Mouse (Mus musculus) midbrain, postnatal 0 days (tissue): ENCODE data around the gene Adora1. TPM values are rescaled to one million over a fixed set of nuclear protein-coding genes. Genes with fewer than 3 reads are reported as not detected.

Source experiments
- ATAC-seq: fragments of 200-750 bp; cut with Nextera tagmentation; 2 replicates; pipeline ENCODE4 v1.8.0; 2017; ENCODE audit warnings: moderate number of reproducible peaks, mild to moderate bottlenecking, moderate TSS enrichment, moderate library complexity; ENCODE audit not compliant: low FRiP score
- DNase-seq: peaks from one replicate; pipeline ENCODE4 v3.0.0-alpha.2; 2015; ENCODE audit warnings: low spot score
- H3K27ac ChIP-seq: fragments of 300-500 bp; sonication (generic); 2 replicates; pipeline ENCODE4 v1.5.1; 2014; ENCODE audit warnings: low read depth, mild to moderate bottlenecking, low read length, mixed read lengths
- H3K27me3 ChIP-seq: fragments of 300-500 bp; sonication (generic); 2 replicates; pipeline ENCODE4 v1.6.1; 2014; ENCODE audit warnings: low read length, control low read depth, mixed read lengths; ENCODE audit not compliant: insufficient read depth
- H3K36me3 ChIP-seq: fragments of 300-500 bp; sonication (generic); 2 replicates; pipeline ENCODE4 v1.6.1; 2014; ENCODE audit warnings: low read length, control low read depth, mixed read lengths; ENCODE audit not compliant: insufficient read depth
- H3K4me1 ChIP-seq: fragments of 300-500 bp; sonication (generic); 2 replicates; pipeline ENCODE4 v1.6.1; 2014; ENCODE audit warnings: mild to moderate bottlenecking, control low read depth, antibody characterized with exemption, low read length, mixed read lengths; ENCODE audit not compliant: insufficient read depth
- H3K4me2 ChIP-seq: fragments of 300-500 bp; sonication (generic); 2 replicates; pipeline ENCODE4 v1.6.1; 2014; ENCODE audit warnings: low read depth, mild to moderate bottlenecking, low read length, mixed read lengths; ENCODE audit not compliant: poor library complexity, severe bottlenecking
- H3K4me3 ChIP-seq: fragments of 300-500 bp; sonication (generic); 2 replicates; pipeline ENCODE4 v1.5.1; 2014; ENCODE audit warnings: low read depth, mild to moderate bottlenecking, low read length, moderate library complexity
- H3K9ac ChIP-seq: fragments of 300-500 bp; sonication (generic); replicated peaks from 2 replicates; pipeline ENCODE4 v1.6.1; 2014; ENCODE audit warnings: mild to moderate bottlenecking, low read length, moderate library complexity, mixed read lengths; ENCODE audit not compliant: poor library complexity, severe bottlenecking
- H3K9me3 ChIP-seq: fragments of 300-500 bp; sonication (generic); 2 replicates; pipeline ENCODE4 v1.6.1; 2016; ENCODE audit warnings: low read length, control low read depth
- CTCF ChIP-seq: IDR thresholded peaks from 2 replicates; pipeline ENCODE4 v1.5.1; 2016; ENCODE audit warnings: antibody characterized with exemption, mild to moderate bottlenecking
- WGBS: fragments of 180-500 bp; shearing (Covaris S2); extraction: QIAGEN DNeasy Blood & Tissue Kit; methylation state at CpG from one replicate; pipeline ENCODE4 v1.1.7; 2014; 5-methylcytosine and 5-hydroxymethylcytosine counted together
- polyA plus RNA-seq: library from polyadenylated mRNA; unstranded; fragments of >200 nt; fragmentation: Nextera tagmentation; extraction: Ambion mirVana; gene quantifications from 2 replicates; pipeline ENCODE4 v1.2.1, GENCODE M21; 2015
- total RNA-seq: library from RNA; depleted of rRNA; stranded (reverse); fragments of >200 nt; gene quantifications from 2 replicates; pipeline ENCODE4 v1.2.3, GENCODE M21; 2014

Adora1 gene
- total and polyA plus RNA-seq, 2 experiments from 2014 or later, result 32.5 to 54.2 TPM

- no peak for ATAC-seq
- Histone ChIP-seq H3K4me2 (no peak overlapping the region), H3K36me3 (no peaks in the 10 kb centered on the region), H3K9me3 (no peaks in the 10 kb centered on the region), H3K4me3 (no peak overlapping the region), H3K9ac (no peak overlapping the region), H3K27ac (no peak overlapping the region), H3K27me3 (no peaks in the 10 kb centered on the region), H3K4me1 (peaks cover 17% of the 10 kb centered on the region)
- 77% methylated on average over 3 of the region's 3 CpGs for WGBS
- no peak for TF ChIP-seq CTCF
- DNase-seq, result no peak
Measured at GRCm38 (mm10) chr1:134231681-134232080, 3.5 kb downstream of the Adora1 start.

GRCm38 (mm10) chr1:134231270-134231669 lies 4.0 kb downstream of the Adora1 start:
- no peak for TF ChIP-seq CTCF
- ATAC-seq, result no peak
- DNase-seq, result no peak
- Histone ChIP-seq H3K4me1 (peaks cover 17% of the 10 kb centered on the region), H3K36me3 (no peaks in the 10 kb centered on the region), H3K4me2 (0 out of 2 replicates have a peak overlapping the region, but pooled peaks have one; percentile 9), H3K27me3 (no peaks in the 10 kb centered on the region), H3K27ac (no peak overlapping the region), H3K9me3 (no peaks in the 10 kb centered on the region), H3K4me3 (no peak overlapping the region), H3K9ac (no peak overlapping the region)
- 80% methylated on average over 3 of the region's 3 CpGs for WGBS

- no peak overlapping the region for H3K4me2 ChIP-seq
- no peak for ATAC-seq
Measured at GRCm38 (mm10) chr1:134230638-134231228, 4.5 kb downstream of the Adora1 start.

GRCm38 (mm10) chr1:134229806-134230575 lies 5.2 kb downstream of the Adora1 start:
- Histone ChIP-seq H3K27me3 (no peaks in the 10 kb centered on the region), H3K4me2 (no peak overlapping the region), H3K36me3 (no peaks in the 10 kb centered on the region), H3K4me1 (peaks cover 13% of the 10 kb centered on the region), H3K9ac (no peak overlapping the region), H3K27ac (no peak overlapping the region), H3K9me3 (no peaks in the 10 kb centered on the region), H3K4me3 (no peak overlapping the region)
- DNase-seq, result no peak
- ATAC-seq, result no peak
- no peak for TF ChIP-seq CTCF
- WGBS, result 54% methylated on average over 5 of the region's 5 CpGs

More at GRCm38 (mm10) chr1:134230638-134231228, 4.5 kb downstream of the Adora1 start:
- Histone ChIP-seq H3K4me1 (peaks cover 17% of the 10 kb centered on the region), H3K4me3 (no peak overlapping the region), H3K9me3 (no peaks in the 10 kb centered on the region), H3K27ac (no peak overlapping the region), H3K27me3 (no peaks in the 10 kb centered on the region), H3K9ac (no peak overlapping the region), H3K36me3 (no peaks in the 10 kb centered on the region)
- no peak for TF ChIP-seq CTCF
- WGBS, result 85% methylated on average over 10 of the region's 10 CpGs
- DNase-seq, result no peak

DNA sequence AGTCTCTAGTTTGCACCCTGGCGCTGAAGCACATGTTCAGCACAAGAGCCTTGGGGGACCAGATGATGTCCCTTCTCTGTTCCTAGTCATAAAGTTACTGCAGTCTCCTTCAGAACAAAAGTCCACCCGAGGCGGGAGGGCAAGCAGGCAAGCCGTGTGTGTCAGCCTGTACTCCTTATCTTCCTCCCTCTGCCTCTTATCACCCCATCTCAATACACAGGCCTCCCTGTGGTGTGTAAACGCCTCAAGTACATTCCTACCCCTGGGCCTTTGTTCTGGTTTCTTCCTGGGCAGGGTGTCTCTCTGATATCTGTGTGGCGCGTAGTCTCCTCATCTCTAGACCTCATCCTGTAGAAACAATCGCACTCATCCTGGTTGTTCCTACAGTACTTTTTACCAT lies 8.5 kb downstream of the Adora1 start:
- WGBS, result 85% methylated on average over 8 of the region's 8 CpGs
- no peaks in the 10 kb centered on the region for H3K9me3 ChIP-seq
- DNase-seq (no peak), ATAC-seq (no peak)
- H3K36me3 ChIP-seq, result no peaks in the 10 kb centered on the region
- H3K4me2 ChIP-seq, result no peak overlapping the region
- TF ChIP-seq CTCF, result no peak
- no peak overlapping the region for H3K27ac ChIP-seq
- H3K9ac ChIP-seq, result no peak overlapping the region
- no peak overlapping the region for H3K4me3 ChIP-seq
- no peaks in the 10 kb centered on the region for H3K27me3 ChIP-seq
- H3K4me1 ChIP-seq, result peaks cover 6% of the 10 kb centered on the region; the same call in 1 of the 2 replicates

- Histone ChIP-seq H3K4me1 (no peaks in the 10 kb centered on the region), H3K4me2 (no peak overlapping the region), H3K36me3 (no peaks in the 10 kb centered on the region), H3K4me3 (no peak overlapping the region), H3K27me3 (no peaks in the 10 kb centered on the region), H3K9ac (no peak overlapping the region), H3K9me3 (no peaks in the 10 kb centered on the region), H3K27ac (no peak overlapping the region)
- DNase-seq (no peak), ATAC-seq (no peak)
- 87% methylated on average over 5 of the region's 5 CpGs for WGBS
- no peak for TF ChIP-seq CTCF
Measured at GRCm38 (mm10) chr1:134225375-134225774, 9.9 kb downstream of the Adora1 start.
